Mouse (Mus musculus): ENCODE results near the gene Anks1. TPM values are rescaled to one million over a fixed set of nuclear protein-coding genes. Genes with fewer than 3 reads are reported as not detected.

Anks1 gene
- polyA plus RNA-seq, 1 experiment from 2014 or later, result 14.9 TPM

DNA sequence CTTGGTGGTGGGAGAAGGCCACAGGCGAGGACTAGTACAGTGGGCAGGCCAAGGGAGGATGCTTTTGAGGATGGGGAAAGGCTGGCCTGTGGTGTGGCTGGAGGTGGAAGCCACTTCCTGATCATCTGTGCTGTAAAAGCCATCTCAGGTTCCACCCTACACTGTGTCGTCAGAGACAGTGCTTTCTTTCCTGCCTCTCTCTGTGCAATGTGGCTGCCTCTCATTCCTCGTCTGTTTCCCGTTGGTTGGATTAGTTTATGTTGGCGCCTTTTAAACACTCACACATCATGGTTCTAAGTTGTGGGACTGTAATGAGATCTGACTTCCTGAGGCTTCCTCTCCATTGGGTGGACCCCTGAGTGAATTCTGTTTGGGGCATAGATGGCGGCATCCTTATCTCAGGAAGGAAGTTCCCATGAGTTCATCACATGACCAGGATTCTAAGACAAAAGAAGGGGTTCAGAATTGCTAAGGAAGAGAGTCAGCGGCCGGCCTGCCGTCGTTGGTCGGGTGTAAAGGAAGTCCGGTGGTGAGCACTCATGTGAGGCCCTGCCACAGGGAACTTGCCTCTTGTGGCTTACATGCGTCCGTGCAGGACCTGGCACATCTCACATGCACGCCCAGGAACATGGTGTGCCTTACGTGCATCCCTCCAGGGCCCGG is 106.1 kb downstream of the Anks1 start:
- H3K9me3 ChIP-seq, result no peaks in the 10 kb centered on the region
- H3K4me1 ChIP-seq, result peaks cover 46% of the 10 kb centered on the region
- H3K27me3 ChIP-seq (replicated peaks), result no peaks in the 10 kb centered on the region
- no peak overlapping the region for H3K4me3 ChIP-seq (replicated peaks)
- no peak; the same call in 1 of the 2 replicates for ATAC-seq (ENCODE audit: insufficient read depth, low FRiP score, low read depth)
- H3K9ac ChIP-seq, result no peak overlapping the region
- H3K4me2 ChIP-seq, result no peak overlapping the region
- 68% methylated on average over 17 of the region's 17 CpGs for whole genome bisulfite sequencing
- no peaks in the 10 kb centered on the region for H3K36me3 ChIP-seq
- peak overlapping the region; percentile 91 for H3K27ac ChIP-seq

DNA sequence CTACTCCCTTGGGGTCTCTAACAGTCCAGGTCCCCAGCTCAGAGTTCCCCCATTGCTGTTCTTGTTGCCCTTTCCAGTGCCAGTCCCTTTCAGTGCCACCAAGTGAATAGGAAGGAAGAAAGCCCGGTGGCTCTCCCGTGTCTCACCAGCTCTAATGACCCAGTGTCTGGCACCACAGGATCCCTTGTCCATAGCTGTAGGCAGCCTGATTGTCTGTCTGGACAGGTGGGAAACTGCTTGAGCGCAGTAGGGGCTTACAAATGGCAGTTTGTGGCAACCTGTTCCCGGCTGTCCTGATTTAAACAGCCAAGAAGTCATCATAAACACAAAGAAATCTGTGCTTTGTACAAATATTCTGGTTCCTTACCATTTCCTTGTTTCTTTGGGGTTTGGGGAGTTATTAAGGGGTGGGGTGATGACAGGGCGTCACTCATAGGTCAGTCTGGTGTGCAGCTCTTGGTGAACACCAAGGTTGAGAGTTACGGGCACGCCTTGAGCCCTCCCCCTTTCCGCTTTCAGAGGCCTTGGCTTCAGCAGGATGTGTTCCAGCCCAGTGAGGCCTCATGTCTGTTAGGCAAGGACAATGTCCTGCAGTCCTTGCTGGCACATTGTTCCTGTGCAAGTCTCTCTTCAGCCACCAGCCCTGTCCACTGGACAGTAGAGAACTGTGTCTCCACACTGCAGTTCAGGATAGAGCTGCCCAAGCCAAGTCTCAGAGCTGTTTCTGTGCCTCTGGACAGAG is 107.1 kb downstream of the Anks1 start:
- H3K9me3 ChIP-seq, result no peaks in the 10 kb centered on the region
- no peaks in the 10 kb centered on the region for H3K27me3 ChIP-seq (replicated peaks)
- H3K4me3 ChIP-seq (replicated peaks), result no peak overlapping the region
- WGBS, result 73% methylated on average over 8 of the region's 8 CpGs
- H3K27ac ChIP-seq, result peak overlapping the region; percentile 91
- no peak for ATAC-seq (ENCODE audit: insufficient read depth, low FRiP score, low read depth)
- no peak overlapping the region for H3K9ac ChIP-seq
- no peak overlapping the region for H3K4me2 ChIP-seq
- H3K36me3 ChIP-seq, result no peaks in the 10 kb centered on the region
- peaks cover 46% of the 10 kb centered on the region for H3K4me1 ChIP-seq

DNA sequence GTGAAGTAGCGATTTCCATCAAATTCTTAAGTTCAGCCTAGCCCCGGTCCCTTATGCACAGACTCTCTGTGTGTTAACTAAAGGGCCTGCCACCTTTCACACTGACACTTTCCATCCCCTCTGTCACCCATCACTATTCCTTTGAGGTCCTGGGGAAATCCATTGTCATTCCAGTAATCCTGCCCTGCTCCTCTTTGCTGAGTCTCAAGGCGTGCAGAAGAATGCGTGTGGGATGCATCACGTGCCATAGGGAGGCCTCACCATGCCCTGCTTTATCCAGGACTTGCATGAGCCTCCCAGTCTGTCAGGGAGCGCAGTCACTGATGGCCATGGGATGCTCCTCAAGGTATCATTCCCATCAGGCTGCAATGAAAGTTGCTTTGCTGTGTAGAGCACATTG is 109.2 kb downstream of the Anks1 start:
- Histone ChIP-seq H3K4me1 (peaks cover 52% of the 10 kb centered on the region), H3K27me3 (replicated peaks) (no peaks in the 10 kb centered on the region), H3K36me3 (no peaks in the 10 kb centered on the region), H3K4me3 (replicated peaks) (no peak overlapping the region), H3K27ac (no peak overlapping the region), H3K9me3 (no peaks in the 10 kb centered on the region), H3K4me2 (no peak overlapping the region), H3K9ac (no peak overlapping the region)
- ATAC-seq (ENCODE audit: insufficient read depth, low FRiP score, low read depth), result no peak
- 64% methylated on average over 6 of the region's 6 CpGs for WGBS

DNA sequence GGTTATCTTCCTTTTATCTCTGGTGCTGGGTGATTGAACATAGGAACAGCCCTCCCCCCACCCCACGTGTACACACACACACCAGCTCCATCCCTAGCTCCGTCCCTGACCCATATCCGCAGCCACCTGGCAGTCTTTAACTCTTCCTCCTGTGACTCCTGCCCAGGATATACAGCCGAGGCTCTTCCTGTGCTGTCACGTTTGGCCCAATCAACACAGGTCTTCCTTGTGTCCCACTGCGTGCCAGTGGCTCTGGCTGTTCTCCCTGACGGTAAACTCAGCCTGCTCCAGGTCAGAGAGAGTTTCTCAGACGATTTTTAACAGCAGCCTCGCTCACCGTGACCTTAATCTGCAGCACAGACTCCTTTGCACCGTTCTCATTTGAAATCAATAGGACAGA is 109.7 kb downstream of the Anks1 start:
- Histone ChIP-seq H3K4me3 (replicated peaks) (no peak overlapping the region), H3K4me1 (peaks cover 51% of the 10 kb centered on the region), H3K4me2 (no peak overlapping the region), H3K9ac (no peak overlapping the region), H3K27me3 (replicated peaks) (no peaks in the 10 kb centered on the region), H3K9me3 (no peaks in the 10 kb centered on the region), H3K36me3 (no peaks in the 10 kb centered on the region), H3K27ac (no peak overlapping the region)
- ATAC-seq (ENCODE audit: insufficient read depth, low FRiP score, low read depth), result no peak
- WGBS, result 52% methylated on average over 11 of the region's 11 CpGs

DNA sequence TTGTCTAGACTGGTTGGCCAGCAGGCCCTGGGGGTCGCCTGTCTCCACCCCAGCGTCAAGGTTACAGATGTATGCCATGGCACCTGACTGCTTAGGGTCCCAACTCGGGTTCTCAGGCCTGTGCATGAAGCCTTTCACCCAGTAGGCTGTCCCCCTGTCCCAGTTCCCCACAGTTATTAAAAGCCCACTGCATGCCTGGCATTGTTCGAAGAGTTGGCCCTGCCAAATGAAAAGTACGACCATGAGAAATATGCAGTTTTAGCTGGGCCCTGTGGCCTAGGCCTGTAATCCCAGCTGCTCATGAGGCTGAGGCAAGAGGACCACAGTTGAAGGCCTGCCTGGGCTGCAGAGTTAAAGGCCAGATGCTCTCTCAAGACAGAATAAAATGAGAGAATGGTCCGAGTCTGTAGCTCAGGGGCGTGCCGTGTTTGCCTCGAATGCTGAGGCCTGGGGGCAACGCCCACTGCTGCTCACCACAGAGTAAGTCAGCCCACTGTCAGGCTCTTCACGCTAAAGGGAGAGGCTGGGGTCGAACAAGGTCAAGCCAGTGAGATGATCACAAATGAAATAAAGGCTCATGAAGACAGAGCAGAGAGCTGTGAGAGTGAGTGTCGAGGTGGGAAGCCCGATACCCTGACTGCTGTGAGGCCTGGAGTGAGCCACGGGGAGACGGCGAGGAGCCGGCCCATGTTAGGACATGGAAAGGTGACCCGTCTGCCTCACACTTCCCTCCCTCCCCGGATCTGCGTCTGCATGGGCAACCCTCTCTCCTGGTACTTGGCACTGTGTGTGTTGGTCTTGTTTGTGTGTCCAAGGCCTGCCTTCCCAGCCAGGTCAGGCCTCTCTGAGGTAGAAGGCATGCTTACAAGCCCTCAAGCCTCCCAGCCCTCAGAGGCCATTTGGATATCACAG is 110.9 kb downstream of the Anks1 start:
- 71% methylated on average over 21 of the region's 21 CpGs for WGBS
- Histone ChIP-seq H3K27me3 (replicated peaks) (no peaks in the 10 kb centered on the region), H3K4me2 (no peak overlapping the region), H3K36me3 (no peaks in the 10 kb centered on the region), H3K4me3 (replicated peaks) (no peak overlapping the region), H3K4me1 (peaks cover 57% of the 10 kb centered on the region), H3K9ac (no peak overlapping the region), H3K27ac (no peak overlapping the region), H3K9me3 (no peaks in the 10 kb centered on the region)
- no peak for ATAC-seq (ENCODE audit: insufficient read depth, low FRiP score, low read depth)

DNA sequence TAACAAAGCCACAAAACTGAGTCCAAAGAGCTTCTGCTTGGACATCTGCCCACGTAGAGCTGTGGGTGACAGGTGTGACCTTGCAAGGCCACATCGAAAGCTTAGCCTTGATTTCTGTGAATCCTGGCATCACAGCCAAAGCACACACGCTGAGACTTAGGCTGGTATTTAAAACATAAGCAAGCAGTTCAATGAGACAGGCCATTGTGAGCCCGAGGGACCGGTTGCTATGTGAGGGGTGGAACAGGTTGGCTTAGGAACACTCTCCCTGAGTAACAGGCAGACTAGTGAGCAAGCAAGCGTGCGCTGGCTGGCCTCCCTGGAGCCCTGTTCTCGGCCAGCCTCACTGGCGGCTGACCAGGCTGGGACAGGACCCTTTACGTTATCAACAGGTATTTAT is 112.8 kb downstream of the Anks1 start:
- no peak overlapping the region for H3K9ac ChIP-seq
- no peak for ATAC-seq (ENCODE audit: insufficient read depth, low FRiP score, low read depth)
- no peak overlapping the region for H3K4me3 ChIP-seq (replicated peaks)
- no peaks in the 10 kb centered on the region for H3K27me3 ChIP-seq (replicated peaks)
- H3K36me3 ChIP-seq, result no peaks in the 10 kb centered on the region
- H3K4me1 ChIP-seq, result peaks cover 67% of the 10 kb centered on the region
- no peaks in the 10 kb centered on the region for H3K9me3 ChIP-seq
- H3K27ac ChIP-seq, result peak overlapping the region; percentile 67; the same call in 1 of the 2 replicates
- no peak overlapping the region for H3K4me2 ChIP-seq
- 60% methylated on average over 10 of the region's 10 CpGs for WGBS

DNA sequence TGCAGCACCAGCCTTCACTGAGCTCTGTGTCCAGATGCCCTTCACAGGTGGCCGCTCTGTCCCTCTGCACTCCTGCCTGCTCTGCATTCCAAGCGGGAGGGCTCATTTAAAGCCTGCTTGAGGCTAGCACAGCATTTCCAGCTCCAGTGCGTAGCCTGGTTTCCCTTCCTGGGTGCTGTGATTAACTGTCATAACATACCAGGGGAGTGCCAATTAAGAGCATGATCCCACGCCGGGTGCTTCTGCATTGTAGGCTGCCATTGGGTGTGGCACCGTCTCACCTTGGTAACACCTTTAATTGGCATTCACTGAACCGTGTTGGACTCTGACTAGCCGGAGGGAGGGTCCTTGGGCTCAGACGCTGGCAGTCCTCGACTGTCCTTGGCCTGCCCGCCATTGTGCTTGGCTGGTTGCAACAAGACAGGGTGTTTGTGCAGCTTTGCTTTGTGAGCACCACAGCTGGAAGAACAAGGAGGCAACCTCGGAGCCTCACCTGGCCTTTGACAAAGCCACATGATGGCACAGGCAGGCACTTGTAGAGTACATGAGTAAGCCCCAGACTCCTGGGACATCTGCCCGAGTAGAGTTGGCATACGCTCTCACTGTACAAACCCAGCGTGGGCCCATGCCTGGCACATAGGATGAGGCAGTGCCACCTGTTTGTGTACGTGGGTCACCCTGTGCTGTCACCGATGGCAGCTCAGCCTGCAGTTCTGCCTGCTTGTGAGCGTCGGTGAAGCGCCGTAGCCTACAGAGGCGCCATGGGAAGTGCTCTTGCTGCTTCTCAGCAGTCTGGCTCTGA is 113.9 kb downstream of the Anks1 start:
- peaks cover 70% of the 10 kb centered on the region for H3K4me1 ChIP-seq
- H3K4me3 ChIP-seq (replicated peaks), result no peak overlapping the region
- no peaks in the 10 kb centered on the region for H3K9me3 ChIP-seq
- no peaks in the 10 kb centered on the region for H3K27me3 ChIP-seq (replicated peaks)
- no peaks in the 10 kb centered on the region for H3K36me3 ChIP-seq
- H3K27ac ChIP-seq, result peak overlapping the region; percentile 67
- no peak for ATAC-seq (ENCODE audit: insufficient read depth, low FRiP score, low read depth)
- WGBS, result 81% methylated on average over 22 of the region's 22 CpGs
- no peak overlapping the region for H3K9ac ChIP-seq
- no peak overlapping the region for H3K4me2 ChIP-seq

DNA sequence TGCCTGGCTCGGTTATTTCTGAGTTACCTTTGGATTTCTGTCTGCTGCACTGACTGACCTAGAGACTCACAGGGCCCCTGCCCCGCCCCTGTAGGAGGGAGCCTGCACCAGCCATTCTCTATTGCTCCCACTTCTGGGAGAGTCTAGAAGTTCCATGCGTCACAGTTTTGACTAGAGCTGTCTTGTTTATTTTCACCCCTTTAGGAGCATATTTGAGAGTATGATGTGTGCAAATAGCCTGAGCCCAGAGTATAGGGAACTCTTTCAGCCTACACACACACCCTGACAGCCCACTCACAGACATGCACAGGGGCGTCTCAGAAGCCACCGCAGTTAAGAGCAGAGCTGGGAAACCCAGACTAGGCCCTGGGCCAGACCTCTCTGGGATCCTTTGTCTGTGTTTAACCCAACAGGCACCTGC is 116.4 kb downstream of the Anks1 start:
- H3K36me3 ChIP-seq, result no peaks in the 10 kb centered on the region
- H3K9ac ChIP-seq, result no peak overlapping the region
- no peaks in the 10 kb centered on the region for H3K9me3 ChIP-seq
- peak; percentile 45; the same call in 1 of the 2 replicates for ATAC-seq (ENCODE audit: insufficient read depth, low FRiP score, low read depth)
- H3K27ac ChIP-seq, result peak overlapping the region; percentile 87
- 29% methylated on average over 5 of the region's 5 CpGs for WGBS
- H3K4me3 ChIP-seq (replicated peaks), result no peak overlapping the region
- H3K4me1 ChIP-seq, result peaks cover 52% of the 10 kb centered on the region
- no peak overlapping the region for H3K4me2 ChIP-seq
- no peaks in the 10 kb centered on the region for H3K27me3 ChIP-seq (replicated peaks)

DNA sequence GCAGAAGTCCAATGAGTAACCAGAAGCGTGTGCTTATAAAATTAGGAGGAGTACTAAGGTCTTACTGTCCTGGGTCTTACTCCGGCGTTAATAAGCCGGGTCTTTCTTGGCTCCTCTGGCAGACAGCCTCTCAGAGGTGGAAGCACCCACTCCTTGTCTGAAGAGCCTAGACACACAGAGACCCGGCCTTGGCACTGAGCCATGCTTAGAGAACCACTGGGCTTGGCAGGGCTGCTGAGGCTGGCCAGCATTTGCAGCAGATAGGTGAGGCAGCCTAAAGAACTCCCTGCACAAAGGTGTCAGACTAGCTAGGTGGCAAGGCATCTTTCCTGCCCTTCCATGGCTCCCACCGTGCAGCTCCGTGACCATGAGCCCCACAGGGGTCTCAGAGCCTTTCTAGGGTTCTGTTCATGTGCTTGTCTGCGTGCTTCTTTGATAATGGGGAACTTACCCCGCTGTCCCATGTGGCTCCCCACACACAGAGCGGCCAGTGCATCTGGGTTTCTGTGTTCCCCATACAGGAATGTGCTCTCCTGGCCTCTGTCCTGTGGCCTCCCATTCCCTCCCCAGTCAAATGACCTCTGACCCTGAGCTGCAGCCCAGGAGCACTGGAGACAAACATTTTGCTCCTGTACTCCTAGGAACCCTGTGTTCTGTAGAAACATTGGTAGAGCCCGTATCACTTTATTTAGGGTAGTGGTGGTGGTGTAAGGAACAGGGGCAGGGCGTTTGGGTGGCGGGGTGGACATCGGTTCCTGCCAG is 117.2 kb downstream of the Anks1 start:
- no peak overlapping the region for H3K4me3 ChIP-seq (replicated peaks)
- peak overlapping the region; percentile 87 for H3K27ac ChIP-seq
- H3K4me2 ChIP-seq, result no peak overlapping the region
- peaks cover 49% of the 10 kb centered on the region for H3K4me1 ChIP-seq
- H3K36me3 ChIP-seq, result no peaks in the 10 kb centered on the region
- H3K9me3 ChIP-seq, result no peaks in the 10 kb centered on the region
- 65% methylated on average over 14 of the region's 14 CpGs for WGBS
- H3K9ac ChIP-seq, result no peak overlapping the region
- 0 out of 2 replicates have a peak, but pooled peaks have one; percentile 28 for ATAC-seq (ENCODE audit: insufficient read depth, low FRiP score, low read depth)
- H3K27me3 ChIP-seq (replicated peaks), result no peaks in the 10 kb centered on the region

DNA sequence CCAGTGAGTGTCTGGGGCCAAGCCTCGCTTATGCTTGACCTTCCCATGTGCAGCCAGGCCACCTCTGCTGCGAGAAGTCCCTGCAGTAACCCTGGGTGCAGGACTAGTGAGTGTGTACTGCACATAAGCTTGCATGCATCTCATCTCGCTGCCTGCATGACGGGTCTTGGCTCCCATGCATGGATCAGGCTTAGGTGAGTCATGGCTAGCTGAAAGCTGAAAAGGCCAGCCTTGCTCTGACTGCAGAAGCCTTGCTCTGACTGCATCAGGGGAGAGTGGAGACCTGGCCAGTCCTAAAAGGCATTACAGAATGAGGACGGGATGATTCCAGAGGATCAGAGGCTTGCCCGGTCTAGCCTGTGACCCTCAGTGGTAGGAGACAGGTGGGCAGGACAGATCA is 118.1 kb downstream of the Anks1 start:
- no peaks in the 10 kb centered on the region for H3K36me3 ChIP-seq
- H3K4me1 ChIP-seq, result peaks cover 51% of the 10 kb centered on the region
- 89% methylated on average over 6 of the region's 6 CpGs for WGBS
- H3K4me2 ChIP-seq, result no peak overlapping the region
- no peak overlapping the region for H3K4me3 ChIP-seq (replicated peaks)
- no peaks in the 10 kb centered on the region for H3K27me3 ChIP-seq (replicated peaks)
- H3K9ac ChIP-seq, result no peak overlapping the region
- H3K9me3 ChIP-seq, result no peaks in the 10 kb centered on the region
- ATAC-seq (ENCODE audit: insufficient read depth, low FRiP score, low read depth), result no peak
- H3K27ac ChIP-seq, result no peak overlapping the region; the same call in 1 of the 2 replicates

DNA sequence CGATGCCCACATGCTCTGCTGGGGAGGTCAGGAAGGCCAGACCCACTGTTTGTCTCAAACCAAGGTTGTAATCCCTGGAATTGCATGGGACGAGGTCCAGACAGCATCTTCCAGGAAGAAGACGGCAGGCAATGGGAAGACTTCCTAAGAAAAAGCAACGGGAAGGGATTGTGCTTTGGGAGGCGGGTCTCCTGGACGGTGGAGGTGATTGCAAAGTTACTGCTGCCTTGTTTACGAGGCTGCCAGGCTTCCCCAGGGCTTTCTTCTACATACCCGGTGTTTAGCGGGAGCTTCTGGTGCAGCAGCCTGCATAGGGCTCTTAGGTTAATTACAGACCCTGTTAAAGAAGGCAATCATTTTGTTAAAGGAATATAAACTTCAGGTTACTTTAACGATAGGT is 119.1 kb downstream of the Anks1 start:
- no peak overlapping the region for H3K4me3 ChIP-seq (replicated peaks)
- H3K27ac ChIP-seq, result no peak overlapping the region
- H3K4me1 ChIP-seq, result peaks cover 45% of the 10 kb centered on the region
- H3K36me3 ChIP-seq, result no peaks in the 10 kb centered on the region
- H3K27me3 ChIP-seq (replicated peaks), result no peaks in the 10 kb centered on the region
- H3K9me3 ChIP-seq, result no peaks in the 10 kb centered on the region
- WGBS, result 74% methylated on average over 10 of the region's 10 CpGs
- ATAC-seq (ENCODE audit: insufficient read depth, low FRiP score, low read depth), result no peak
- no peak overlapping the region for H3K4me2 ChIP-seq
- no peak overlapping the region for H3K9ac ChIP-seq

All from stomach, embryonic 15.5 days (tissue).